Mouse (Mus musculus) cerebellum, adult 8-10 months (tissue): ENCODE measurements around the gene Tex47.

ENCODE experiments used
- DNase-seq: peaks from one replicate; pipeline ENCODE4 v3.0.0; 2022

Gene Tex47

GRCm38 (mm10) chr5:7303819-7304218, at the start of gene Tex47:
Gene Tex47 (plus strand): TSS chr5:7304119.
- no peak for DNase-seq

- DNase-seq: no peak
Observed at GRCm38 (mm10) chr5:7276659-7277455, 27.1 kb upstream of the Tex47 start.

DNA sequence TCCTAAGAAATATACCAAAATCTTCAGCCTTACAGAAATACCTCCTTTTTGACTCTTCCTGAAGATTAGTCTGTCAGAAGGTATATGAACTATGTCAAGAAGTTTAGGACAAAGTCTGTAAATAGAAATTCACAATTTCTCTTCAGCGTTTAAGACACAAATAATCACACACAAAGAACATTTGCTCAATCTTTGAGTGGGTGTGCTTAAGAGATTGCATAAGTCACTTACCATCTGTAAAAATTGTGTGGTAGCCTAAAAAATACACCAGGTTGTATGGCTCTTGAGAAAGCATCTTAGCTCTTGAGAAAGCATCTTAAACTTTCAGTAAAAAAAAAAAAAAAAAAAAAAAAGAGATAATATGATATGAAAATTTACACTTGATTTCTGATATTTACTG, 19.6 kb upstream of the Tex47 start:
- no peak for DNase-seq

DNA sequence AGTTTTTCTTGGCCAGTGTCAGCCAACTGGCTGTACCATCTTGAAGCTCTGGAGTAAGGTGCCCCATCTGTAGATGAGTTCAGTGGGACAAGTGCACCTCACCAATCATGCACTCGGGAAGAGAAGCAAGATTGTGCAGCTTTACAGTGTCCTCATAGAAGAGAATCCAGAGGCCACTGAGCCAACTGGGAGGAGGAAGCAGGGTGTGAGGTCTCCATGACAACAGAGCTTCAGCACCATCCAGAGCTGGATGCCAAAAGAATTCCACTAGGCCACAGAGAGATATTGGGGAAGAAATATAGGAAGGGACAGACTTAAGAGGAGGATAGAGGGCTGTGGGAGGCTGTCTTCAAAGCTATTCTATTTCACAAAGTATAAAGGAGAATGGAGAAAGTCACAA, 950 bp upstream of the Tex47 start:
- DNase-seq: no peak

- DNase-seq: no peak
Observed at GRCm38 (mm10) chr5:7325594-7325993, 21.7 kb downstream of the Tex47 start.

DNA sequence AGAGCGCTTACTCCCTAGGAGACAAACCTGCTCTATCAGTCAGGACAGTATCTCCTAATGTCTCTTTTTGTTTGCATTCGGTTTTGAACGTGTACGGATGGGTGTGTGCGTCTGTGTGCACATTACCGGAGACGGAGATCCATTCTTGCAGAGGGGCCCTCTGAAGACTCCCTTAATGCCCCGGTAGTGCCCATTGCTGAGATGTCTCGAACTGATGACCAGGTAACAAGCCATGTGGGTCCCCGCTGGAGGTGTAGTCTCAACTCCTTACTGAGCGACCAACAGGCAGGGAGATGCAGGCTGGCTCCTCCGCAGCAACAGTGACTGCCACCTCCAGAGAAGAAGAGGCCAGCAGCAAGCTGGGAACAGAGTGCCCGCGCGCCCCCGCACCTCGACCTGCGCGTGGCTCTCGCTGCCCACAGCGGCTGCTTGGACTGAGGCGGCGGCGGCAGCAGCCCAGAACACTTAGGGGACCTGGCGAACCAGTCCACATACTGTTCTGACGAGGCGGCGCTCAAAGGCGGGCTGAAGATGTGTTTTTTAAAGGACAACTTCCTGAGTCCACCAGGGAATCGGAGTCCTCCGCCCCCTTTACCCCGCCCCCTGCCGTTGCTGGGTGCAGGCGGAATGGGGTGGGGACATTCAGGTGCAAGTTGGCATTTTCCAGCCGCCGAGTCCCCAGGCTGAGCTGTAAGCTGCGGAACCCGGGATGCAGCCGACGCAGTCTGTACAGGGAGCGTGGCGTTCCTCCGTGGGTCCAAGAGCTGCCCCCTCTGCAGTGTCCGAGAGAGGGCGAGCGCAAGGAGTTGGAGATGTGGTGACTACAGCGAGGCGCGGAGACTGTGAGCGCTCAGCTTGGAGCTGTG, 40.5 kb downstream of the Tex47 start, which contains the start of gene Zfp804b:
TSS of gene Zfp804b (minus strand) at position 612 of the 866 bp plus-strand sequence.
- DNase-seq: no peak

DNA sequence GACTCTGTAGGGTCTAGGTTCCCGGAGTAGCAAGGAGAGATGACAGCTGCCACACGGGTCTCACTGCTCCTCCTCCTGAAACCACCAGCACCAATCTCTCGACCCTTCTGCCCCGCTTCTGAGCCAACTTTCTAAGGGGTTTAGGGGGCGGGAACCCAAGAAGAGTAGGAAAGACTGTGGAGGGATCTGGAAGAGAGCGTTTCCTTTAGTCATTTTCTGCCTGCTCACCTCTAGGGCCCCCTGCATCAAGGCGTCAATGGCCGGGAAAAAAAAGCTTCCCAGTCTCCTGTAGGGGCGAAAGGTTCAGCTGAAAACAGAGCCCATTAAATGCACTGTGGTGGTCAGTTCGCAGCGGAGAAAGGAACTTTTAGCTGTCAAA, 41.1 kb downstream of the Tex47 start:
- no peak for DNase-seq
